Comparison of ENCODE assay signal across 8 mouse cellular contexts in genomic region chr12:9166218-9166908, GRCm38 (mm10).
DNase-seq lines count a peak whose midpoint lies in the region; ATAC-seq and TF ChIP-seq lines count a peak whose summit lies in the region.

No protein-coding gene starts in this region.

- DNase-seq in lung, adult 2 months, result no peak
- no peak for DNase-seq in lung, adult 18-20 months
- peak; percentile 60 for DNase-seq in adrenal gland, postnatal 10 days
- DNase-seq in hindbrain, postnatal 0 days (ENCODE audit: low spot score), result peak; percentile 65
- DNase-seq in limb, embryonic 11.5 days (ENCODE audit: low spot score), result peak; percentile 87
- no peak for DNase-seq in natural killer cell, adult 2 months (ENCODE audit: low spot score in 2 of 2)

- H3K27ac ChIP-seq in forebrain, embryonic 15.5 days (replicated peaks), result no peak overlapping the region
- no peak overlapping the region for H3K27ac ChIP-seq in hindbrain, postnatal 0 days
- no peak overlapping the region for H3K27ac ChIP-seq in limb, embryonic 11.5 days (replicated peaks; ENCODE audit: low read depth, low read length)
- no peak overlapping the region for H3K27ac ChIP-seq in midbrain, embryonic 15.5 days

- WGBS in lung, adult 2 months, result 65% methylated on average over 10 of the region's 10 CpGs
- WGBS in forebrain, embryonic 15.5 days, result 58% methylated on average over 10 of the region's 10 CpGs
- 55% methylated on average over 10 of the region's 10 CpGs for WGBS in hindbrain, postnatal 0 days
- WGBS in limb, embryonic 11.5 days, result 36% methylated on average over 10 of the region's 10 CpGs
- 55% methylated on average over 10 of the region's 10 CpGs for WGBS in midbrain, embryonic 15.5 days

- no peak overlapping the region for H3K9ac ChIP-seq in forebrain, embryonic 15.5 days (replicated peaks)
- H3K9ac ChIP-seq in hindbrain, postnatal 0 days (replicated peaks; ENCODE audit: low read length), result no peak overlapping the region
- H3K9ac ChIP-seq in limb, embryonic 11.5 days (ENCODE audit: low read length), result no peak overlapping the region
- H3K9ac ChIP-seq in midbrain, embryonic 15.5 days, result no peak overlapping the region

- no peak for TF ChIP-seq POLR2A in lung, adult 2 months (IDR thresholded peaks at IDR 0.05; ENCODE audit: borderline replicate concordance, extremely low read depth, low read depth, low read length)

- peak; percentile 93 for ATAC-seq in forebrain, embryonic 15.5 days (replicated peaks)
- ATAC-seq in hindbrain, postnatal 0 days, result peak; percentile 89
- peak; percentile 91 for ATAC-seq in limb, embryonic 11.5 days (ENCODE audit: insufficient number of reproducible peaks, low FRiP score, low TSS enrichment, low read depth)
- peak; percentile 90 for ATAC-seq in midbrain, embryonic 15.5 days (replicated peaks)

- no peaks in the 10 kb centered on the region for H3K9me3 ChIP-seq in forebrain, embryonic 15.5 days
- H3K9me3 ChIP-seq in hindbrain, postnatal 0 days (ENCODE audit: low read length), result no peaks in the 10 kb centered on the region
- H3K9me3 ChIP-seq in limb, embryonic 11.5 days (ENCODE audit: control insufficient read depth, low read length), result no peaks in the 10 kb centered on the region
- no peaks in the 10 kb centered on the region for H3K9me3 ChIP-seq in midbrain, embryonic 15.5 days

- no peaks in the 10 kb centered on the region for H3K36me3 ChIP-seq in forebrain, embryonic 15.5 days
- no peaks in the 10 kb centered on the region for H3K36me3 ChIP-seq in hindbrain, postnatal 0 days (ENCODE audit: insufficient read depth, low read length)
- no peaks in the 10 kb centered on the region for H3K36me3 ChIP-seq in limb, embryonic 11.5 days (ENCODE audit: control insufficient read depth, insufficient read depth, low read length)
- no peaks in the 10 kb centered on the region for H3K36me3 ChIP-seq in midbrain, embryonic 15.5 days (replicated peaks)

- H3K27me3 ChIP-seq in forebrain, embryonic 15.5 days, result no peaks in the 10 kb centered on the region
- no peaks in the 10 kb centered on the region for H3K27me3 ChIP-seq in hindbrain, postnatal 0 days (ENCODE audit: insufficient read depth, low read length)
- H3K27me3 ChIP-seq in limb, embryonic 11.5 days (ENCODE audit: control insufficient read depth, insufficient read depth, low read length), result no peaks in the 10 kb centered on the region
- H3K27me3 ChIP-seq in midbrain, embryonic 15.5 days (replicated peaks), result no peaks in the 10 kb centered on the region

- no peak overlapping the region for H3K4me2 ChIP-seq in forebrain, embryonic 15.5 days (replicated peaks)
- H3K4me2 ChIP-seq in hindbrain, postnatal 0 days (ENCODE audit: low read depth, low read length), result no peak overlapping the region
- H3K4me2 ChIP-seq in limb, embryonic 11.5 days (ENCODE audit: low read depth, severe bottlenecking), result no peak overlapping the region
- no peak overlapping the region for H3K4me2 ChIP-seq in midbrain, embryonic 15.5 days

- H3K4me3 ChIP-seq in lung, adult 2 months (replicated peaks; ENCODE audit: extremely low read depth, low read depth, low read length), result no peak overlapping the region
- no peak overlapping the region for H3K4me3 ChIP-seq in forebrain, embryonic 15.5 days
- H3K4me3 ChIP-seq in hindbrain, postnatal 0 days (ENCODE audit: low read length), result no peak overlapping the region
- H3K4me3 ChIP-seq in limb, embryonic 11.5 days (ENCODE audit: low read depth, low read length), result no peak overlapping the region
- H3K4me3 ChIP-seq in midbrain, embryonic 15.5 days, result no peak overlapping the region

- H3K4me1 ChIP-seq in lung, adult 2 months (ENCODE audit: control insufficient read depth, insufficient read depth, low read length), result no peaks in the 10 kb centered on the region
- H3K4me1 ChIP-seq in forebrain, embryonic 15.5 days, result no peaks in the 10 kb centered on the region
- no peaks in the 10 kb centered on the region for H3K4me1 ChIP-seq in hindbrain, postnatal 0 days (ENCODE audit: insufficient read depth, low read length)
- H3K4me1 ChIP-seq in limb, embryonic 11.5 days (ENCODE audit: control insufficient read depth, insufficient read depth, low read length), result 0 out of 2 replicates have a peak, but pooled peaks cover 3% of the 10 kb centered on the region
- no peaks in the 10 kb centered on the region for H3K4me1 ChIP-seq in midbrain, embryonic 15.5 days

- TF ChIP-seq CTCF in lung, adult 2 months (IDR thresholded peaks at IDR 0.05; ENCODE audit: insufficient read depth, low read length), result peak; percentile 63
- peak; percentile 86 for TF ChIP-seq CTCF in hindbrain, postnatal 0 days (IDR thresholded peaks at IDR 0.05; ENCODE audit: low read depth)

Comparison
In these comparisons a context has a peak if more than half of its experiments do, and no peak if none do; other contexts are left out.
1. DNase-seq: peak in adrenal gland, postnatal 10 days (single experiment), hindbrain, postnatal 0 days (single experiment) and limb, embryonic 11.5 days (single experiment); none in lung, adult 2 months (single experiment), lung, adult 18-20 months (0 of 2) and natural killer cell, adult 2 months (0 of 2).
2. Peak in every context shown above with its lines, with median percentiles within 50 percentile points of each other: ATAC-seq.